Mouse (Mus musculus): ENCODE results near the gene Myocos. TPM values are rescaled to one million over a fixed set of nuclear protein-coding genes. Genes with fewer than 3 reads are reported as not detected.

Gene Myocos
- polyA plus RNA-seq (2016; fragmentation: Nextera tagmentation; extraction: Ambion mirVana) = not detected in 2 replicates

DNA sequence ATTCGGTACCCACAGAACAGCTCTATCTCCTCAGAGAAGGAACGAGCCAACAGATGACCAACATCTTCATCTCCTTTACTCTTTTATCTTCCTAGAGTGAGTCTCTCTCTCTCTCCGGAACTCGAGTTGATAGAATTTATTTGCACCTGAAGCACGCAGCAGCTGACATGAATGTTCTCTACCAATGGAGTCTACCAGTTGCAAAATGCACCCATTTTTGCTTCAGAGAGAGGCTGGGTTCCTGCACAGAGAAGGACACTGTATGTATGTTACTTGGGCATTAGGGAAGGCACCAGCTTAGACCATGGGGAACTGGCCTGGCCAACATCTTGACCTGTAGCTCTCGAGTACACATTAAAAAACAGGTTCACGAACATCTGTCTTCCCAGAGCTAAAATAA is at the start of gene Myocos:
Myocos (minus strand) TSS at position 101 of the 400 bp plus-strand sequence.
- Histone ChIP-seq H3K4me3 (no peak within 1 kb of the TSS), H3K4me1 (no peaks in the 10 kb centered on the region), H3K36me3 (no peaks in the 10 kb centered on the region), H3K9ac (no peak within 1 kb of the TSS), H3K27ac (no peak within 1 kb of the TSS), H3K9me3 (replicated peaks) (no peaks in the 10 kb centered on the region), H3K27me3 (no peaks in the 10 kb centered on the region), H3K4me2 (replicated peaks) (no peak within 1 kb of the TSS)
- ATAC-seq (ENCODE audit: low FRiP score) = no peak
- WGBS = 91% methylated on average over 7 of the region's 7 CpGs

DNA sequence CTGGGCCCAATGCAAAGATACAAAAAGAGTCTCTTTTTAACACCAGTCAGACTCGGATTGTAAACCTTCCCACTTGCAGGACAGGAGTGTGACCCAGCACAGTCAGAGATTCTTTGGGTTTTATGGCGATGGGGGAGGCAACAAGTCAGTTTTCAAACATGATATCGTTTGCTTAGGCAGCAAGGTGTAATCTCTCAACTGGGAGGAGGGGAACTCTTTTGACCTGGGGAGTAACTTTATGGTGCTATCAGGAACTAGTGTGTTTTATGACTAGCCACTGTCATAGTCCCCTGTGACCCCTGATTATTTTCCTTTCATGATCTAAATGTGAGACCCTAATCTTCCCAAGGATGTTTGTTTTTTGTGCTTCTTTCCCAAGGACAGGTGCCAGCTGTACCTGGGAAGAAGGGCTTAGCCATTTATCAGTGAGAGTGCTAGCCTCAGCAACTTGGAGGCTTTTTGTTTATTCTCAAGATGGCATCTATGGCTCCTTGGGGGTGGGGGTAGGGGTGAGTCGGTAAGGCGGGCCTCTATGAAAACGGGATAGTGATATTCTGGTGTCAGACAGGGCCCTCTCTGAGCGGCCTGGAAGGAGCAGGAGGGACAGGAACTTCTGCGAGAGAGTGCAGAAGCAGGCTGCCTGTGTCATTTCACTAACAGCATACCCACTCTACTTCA is 42.5 kb upstream of the Myocos start:
- Histone ChIP-seq H3K4me1 (no peaks in the 10 kb centered on the region), H3K27me3 (no peaks in the 10 kb centered on the region), H3K4me2 (replicated peaks) (no peak overlapping the region), H3K36me3 (peaks cover 60% of the 10 kb centered on the region), H3K9ac (no peak overlapping the region), H3K27ac (no peak overlapping the region), H3K9me3 (replicated peaks) (no peaks in the 10 kb centered on the region), H3K4me3 (no peak overlapping the region)
- no peak for ATAC-seq (ENCODE audit: low FRiP score)
- 87% methylated on average over 8 of the region's 8 CpGs for WGBS

DNA sequence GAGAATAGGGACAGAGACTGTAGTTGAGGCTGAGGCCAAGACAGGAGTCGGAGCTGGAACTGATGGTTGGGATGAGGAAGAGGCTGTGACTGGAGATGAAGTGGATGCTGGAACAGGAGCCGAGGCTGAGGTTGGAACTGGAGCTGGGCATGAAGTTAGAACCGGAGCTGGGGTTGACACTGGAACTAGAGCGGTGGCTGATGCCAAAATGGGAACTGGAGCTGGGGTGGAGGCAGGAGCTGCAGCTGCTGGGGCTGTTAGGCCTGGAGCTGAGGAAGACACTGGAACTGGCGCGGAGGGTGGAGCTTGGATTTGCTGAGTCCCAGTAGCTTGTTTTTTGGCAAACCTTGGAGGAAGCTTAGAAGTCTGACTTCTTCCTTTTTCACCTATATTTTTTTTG is 39.8 kb upstream of the Myocos start:
- Histone ChIP-seq H3K4me2 (replicated peaks) (no peak overlapping the region), H3K27me3 (no peaks in the 10 kb centered on the region), H3K27ac (no peak overlapping the region), H3K9me3 (replicated peaks) (no peaks in the 10 kb centered on the region), H3K36me3 (peaks cover 63% of the 10 kb centered on the region), H3K4me1 (no peaks in the 10 kb centered on the region), H3K4me3 (no peak overlapping the region), H3K9ac (no peak overlapping the region)
- no peak for ATAC-seq (ENCODE audit: low FRiP score)
- 97% methylated on average over 6 of the region's 6 CpGs for WGBS

GRCm38 (mm10) chr1:162693721-162694120 is 35.7 kb upstream of the Myocos start:
- H3K27ac ChIP-seq = no peak overlapping the region
- H3K9me3 ChIP-seq (replicated peaks) = no peaks in the 10 kb centered on the region
- peaks cover 72% of the 10 kb centered on the region for H3K36me3 ChIP-seq
- no peaks in the 10 kb centered on the region for H3K4me1 ChIP-seq
- H3K4me2 ChIP-seq (replicated peaks) = no peak overlapping the region
- H3K9ac ChIP-seq = no peak overlapping the region
- H3K4me3 ChIP-seq = no peak overlapping the region
- ATAC-seq (ENCODE audit: low FRiP score) = no peak
- WGBS = 92% methylated on average over 2 of the region's 2 CpGs
- H3K27me3 ChIP-seq = no peaks in the 10 kb centered on the region

- WGBS = 6% methylated on average over 11 of the region's 11 CpGs
- no peaks in the 10 kb centered on the region for H3K9me3 ChIP-seq (replicated peaks)
- peak overlapping the region; percentile 33; the same call in 1 of the 2 replicates for H3K9ac ChIP-seq
- H3K4me1 ChIP-seq = peaks cover 8% of the 10 kb centered on the region
- H3K27ac ChIP-seq = no peak overlapping the region
- H3K4me3 ChIP-seq = peak overlapping the region; percentile 15
- 0 out of 2 replicates have a peak, but pooled peaks cover 8% of the 10 kb centered on the region for H3K36me3 ChIP-seq
- H3K27me3 ChIP-seq = no peaks in the 10 kb centered on the region
- H3K4me2 ChIP-seq (replicated peaks) = peak overlapping the region; percentile 46
- ATAC-seq (ENCODE audit: low FRiP score) = peak; percentile 81
These were observed 7.6 kb upstream of the Myocos start for GRCm38 (mm10) chr1:162665486-162666174.

DNA sequence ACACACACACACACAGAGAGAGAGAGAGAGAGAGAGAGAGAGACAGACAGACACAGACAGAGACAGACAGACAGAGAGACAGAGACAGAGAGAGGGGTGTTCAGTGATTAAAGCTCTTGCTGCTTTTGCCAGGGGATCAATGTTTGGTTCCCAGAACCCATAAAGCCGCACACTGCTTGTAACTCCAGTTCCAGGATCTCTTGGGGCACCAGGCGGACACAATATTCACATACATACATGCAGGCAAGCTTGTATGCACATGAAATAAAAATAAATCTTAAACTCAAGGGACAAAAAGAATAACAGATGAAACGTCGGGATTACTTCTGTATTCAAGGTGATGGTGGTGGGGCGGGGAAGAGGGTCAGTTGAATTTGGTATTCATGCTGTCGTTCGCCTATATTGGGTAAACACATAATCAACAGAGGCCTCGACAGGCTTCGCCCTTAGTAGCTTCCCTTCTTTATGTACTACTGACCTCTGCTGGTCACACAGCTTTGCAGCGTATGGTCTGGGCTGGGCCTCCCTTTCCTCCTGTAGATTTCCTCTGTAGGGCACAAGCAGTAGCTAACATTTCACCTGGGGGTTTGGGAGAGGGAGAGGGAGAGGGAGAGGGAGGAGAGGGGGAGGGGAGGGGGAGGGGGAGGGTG is 6.9 kb upstream of the Myocos start:
- H3K27me3 ChIP-seq = no peaks in the 10 kb centered on the region
- peak; percentile 97 for ATAC-seq (ENCODE audit: low FRiP score)
- peak overlapping the region; percentile 46 for H3K4me2 ChIP-seq (replicated peaks)
- H3K4me3 ChIP-seq = peak overlapping the region; percentile 15
- WGBS = 14% methylated on average over 10 of the region's 10 CpGs
- 0 out of 2 replicates have a peak, but pooled peaks cover 2% of the 10 kb centered on the region for H3K36me3 ChIP-seq
- H3K4me1 ChIP-seq = peaks cover 8% of the 10 kb centered on the region
- no peak overlapping the region for H3K27ac ChIP-seq
- peak overlapping the region; percentile 33; the same call in 1 of the 2 replicates for H3K9ac ChIP-seq
- no peaks in the 10 kb centered on the region for H3K9me3 ChIP-seq (replicated peaks)

DNA sequence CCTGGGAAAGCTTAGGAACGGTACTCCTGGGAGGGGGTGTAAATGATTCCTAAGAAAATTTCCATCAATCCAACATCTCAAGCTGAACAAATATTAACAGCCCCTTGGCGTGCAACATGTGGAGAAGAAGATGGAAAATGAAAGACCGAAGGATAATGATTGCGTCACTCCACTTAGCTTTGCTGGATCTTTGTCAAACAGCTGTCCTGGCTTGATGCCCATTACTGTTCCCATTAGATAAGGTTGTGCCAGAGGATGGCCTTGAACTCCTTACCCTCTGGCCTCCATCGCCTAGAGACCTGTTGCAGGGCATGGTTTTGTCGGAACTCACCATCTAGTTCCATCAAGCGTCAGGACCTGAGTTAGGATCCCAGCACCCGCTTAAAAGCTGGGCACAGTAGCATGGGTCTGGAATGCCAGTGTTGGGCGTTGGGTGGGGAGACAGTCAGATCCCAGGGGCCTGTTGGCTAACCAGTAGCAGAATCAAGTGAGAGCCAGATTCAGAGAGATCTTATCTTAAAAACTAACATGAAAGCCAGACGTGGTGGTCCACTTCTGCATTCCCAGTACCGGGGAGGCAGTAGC is 2.3 kb upstream of the Myocos start:
- no peaks in the 10 kb centered on the region for H3K36me3 ChIP-seq
- no peaks in the 10 kb centered on the region for H3K9me3 ChIP-seq (replicated peaks)
- H3K9ac ChIP-seq = no peak overlapping the region
- H3K4me2 ChIP-seq (replicated peaks) = no peak overlapping the region
- ATAC-seq (ENCODE audit: low FRiP score) = no peak
- H3K27me3 ChIP-seq = no peaks in the 10 kb centered on the region
- no peak overlapping the region for H3K4me3 ChIP-seq
- no peak overlapping the region for H3K27ac ChIP-seq
- 90% methylated on average over 11 of the region's 11 CpGs for WGBS
- 0 out of 2 replicates have a peak, but pooled peaks cover 4% of the 10 kb centered on the region for H3K4me1 ChIP-seq

DNA sequence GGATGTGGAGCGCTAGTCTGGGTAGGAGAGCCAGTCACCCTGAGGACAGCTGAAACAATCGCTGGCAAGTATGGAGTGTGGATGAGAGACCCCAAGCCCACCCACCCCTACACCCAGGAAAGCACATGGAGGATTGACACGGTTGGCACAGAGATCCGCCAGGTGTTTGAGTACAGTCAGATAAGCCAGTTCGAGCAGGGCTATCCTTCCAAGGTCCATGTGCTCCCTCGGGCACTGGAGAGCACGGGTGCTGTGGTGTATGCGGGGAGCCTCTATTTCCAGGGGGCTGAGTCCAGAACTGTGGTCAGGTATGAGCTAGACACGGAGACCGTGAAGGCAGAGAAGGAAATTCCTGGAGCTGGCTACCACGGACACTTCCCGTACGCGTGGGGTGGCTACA is 9.6 kb downstream of the Myocos start:
- Histone ChIP-seq H3K27me3 (no peaks in the 10 kb centered on the region), H3K4me3 (no peak overlapping the region), H3K9me3 (replicated peaks) (no peaks in the 10 kb centered on the region), H3K4me2 (replicated peaks) (no peak overlapping the region), H3K9ac (no peak overlapping the region), H3K36me3 (no peaks in the 10 kb centered on the region), H3K27ac (no peak overlapping the region), H3K4me1 (no peaks in the 10 kb centered on the region)
- no peak for ATAC-seq (ENCODE audit: low FRiP score)
- 93% methylated on average over 14 of the region's 14 CpGs for WGBS

DNA sequence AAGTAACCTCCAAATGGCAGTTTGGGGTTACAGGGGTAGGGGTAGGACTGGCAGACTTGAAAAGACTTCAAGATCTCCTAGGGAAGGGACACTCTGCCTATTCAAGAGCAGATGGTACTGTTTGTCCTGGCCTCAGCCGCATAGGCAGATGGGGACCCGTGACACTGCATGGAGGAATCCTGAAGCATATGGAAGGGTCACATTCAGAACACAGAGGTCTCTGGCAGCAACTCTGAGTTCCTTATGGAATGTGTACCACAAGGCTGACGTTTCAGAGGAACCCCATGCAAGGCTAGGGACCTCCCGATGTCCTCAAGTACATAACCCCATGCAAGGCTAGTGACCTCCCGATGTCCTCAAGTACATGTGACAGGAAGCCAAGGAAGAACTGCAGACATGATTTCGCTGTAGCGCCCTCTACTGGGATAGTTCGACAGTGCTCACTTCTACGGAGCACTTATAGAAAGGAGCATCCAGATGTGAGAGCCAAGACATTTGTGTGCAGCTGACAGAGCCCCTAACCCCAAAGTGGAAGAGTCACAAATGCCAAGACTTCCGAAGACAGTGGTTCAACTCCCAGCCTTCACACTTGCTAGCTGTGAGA is 11.8 kb downstream of the Myocos start:
- no peak overlapping the region for H3K4me2 ChIP-seq (replicated peaks)
- ATAC-seq (ENCODE audit: low FRiP score) = no peak
- H3K27ac ChIP-seq = no peak overlapping the region
- WGBS = 77% methylated on average over 10 of the region's 10 CpGs
- no peak overlapping the region for H3K4me3 ChIP-seq
- no peaks in the 10 kb centered on the region for H3K36me3 ChIP-seq
- H3K9me3 ChIP-seq (replicated peaks) = no peaks in the 10 kb centered on the region
- no peak overlapping the region for H3K9ac ChIP-seq
- H3K27me3 ChIP-seq = no peaks in the 10 kb centered on the region
- 0 out of 2 replicates have a peak, but pooled peaks cover 2% of the 10 kb centered on the region for H3K4me1 ChIP-seq

DNA sequence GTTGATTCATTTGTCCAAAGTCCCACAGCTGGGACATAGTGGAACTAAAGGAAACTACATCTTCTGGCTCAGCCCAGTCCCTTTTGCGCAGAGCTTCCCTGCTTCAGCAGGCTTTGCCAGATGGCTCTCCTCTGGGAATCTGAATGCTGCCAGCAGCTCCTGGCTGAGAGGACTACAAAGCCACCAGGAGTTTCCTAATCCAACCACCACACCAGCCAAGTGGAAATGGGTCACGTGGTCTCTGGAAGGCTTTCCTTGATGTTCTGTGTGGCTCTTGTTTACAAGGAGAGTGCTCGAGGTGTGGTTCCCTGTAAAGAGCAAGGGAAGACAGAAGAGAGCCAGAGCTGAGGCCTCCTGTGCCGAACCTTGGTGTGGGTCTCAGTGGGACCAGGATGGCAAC is 14.3 kb downstream of the Myocos start:
- no peak overlapping the region for H3K27ac ChIP-seq
- H3K9ac ChIP-seq = no peak overlapping the region
- no peak overlapping the region for H3K4me3 ChIP-seq
- no peak for ATAC-seq (ENCODE audit: low FRiP score)
- 0 out of 2 replicates have a peak, but pooled peaks cover 2% of the 10 kb centered on the region for H3K4me1 ChIP-seq
- no peaks in the 10 kb centered on the region for H3K9me3 ChIP-seq (replicated peaks)
- H3K36me3 ChIP-seq = no peaks in the 10 kb centered on the region
- 55% methylated on average over 4 of the region's 4 CpGs for WGBS
- H3K4me2 ChIP-seq (replicated peaks) = no peak overlapping the region
- no peaks in the 10 kb centered on the region for H3K27me3 ChIP-seq

- H3K27me3 ChIP-seq = no peaks in the 10 kb centered on the region
- 0 out of 2 replicates have a peak, but pooled peaks cover 2% of the 10 kb centered on the region for H3K4me1 ChIP-seq
- H3K9ac ChIP-seq = no peak overlapping the region
- no peak overlapping the region for H3K4me2 ChIP-seq (replicated peaks)
- WGBS = 82% methylated on average over 3 of the region's 3 CpGs
- H3K27ac ChIP-seq = no peak overlapping the region
- 0 out of 2 replicates have a peak, but pooled peaks have one; percentile 4 for ATAC-seq (ENCODE audit: low FRiP score)
- no peaks in the 10 kb centered on the region for H3K9me3 ChIP-seq (replicated peaks)
- no peak overlapping the region for H3K4me3 ChIP-seq
- H3K36me3 ChIP-seq = no peaks in the 10 kb centered on the region
These were observed 15.4 kb downstream of the Myocos start for GRCm38 (mm10) chr1:162642591-162642990.

- Histone ChIP-seq H3K27me3 (no peaks in the 10 kb centered on the region), H3K9me3 (replicated peaks) (no peaks in the 10 kb centered on the region), H3K9ac (no peak overlapping the region), H3K36me3 (no peaks in the 10 kb centered on the region), H3K27ac (no peak overlapping the region), H3K4me1 (0 out of 2 replicates have a peak, but pooled peaks cover 2% of the 10 kb centered on the region), H3K4me3 (no peak overlapping the region), H3K4me2 (replicated peaks) (no peak overlapping the region)
- 96% methylated on average over 1 of the region's 1 CpGs for WGBS
- ATAC-seq (ENCODE audit: low FRiP score) = no peak
These were observed 18.2 kb downstream of the Myocos start for GRCm38 (mm10) chr1:162639861-162640260.

Measured in hindbrain, embryonic 12.5 days (tissue).